ENCODE assay signal across 27 mouse cellular contexts in genomic region chrX:84960972-84961371, GRCm38 (mm10).
A peak's percentile ranks its signal among the peaks of the same experiment; 100 is the strongest.
DNase-seq lines count a peak whose midpoint lies in the region; ATAC-seq lines count a peak whose summit lies in the region.
"Had no signal": no experiment of that assay in that cellular context is flagged by ENCODE, and none has a peak within 500 bp of the region (broad histone marks: within the 10 kb centered on the region; RNA-seq: fewer than 3 reads in every experiment).

No protein-coding gene starts in this region.

- H3K27me3 ChIP-seq in heart, embryonic 14.5 days (ENCODE audit: control insufficient read depth, insufficient read depth, low read length) = no peaks in the 10 kb centered on the region
- no peaks in the 10 kb centered on the region for H3K27me3 ChIP-seq in intestine, embryonic 15.5 days (replicated peaks)
- H3K27me3 ChIP-seq in hindbrain, embryonic 16.5 days (replicated peaks; ENCODE audit: control insufficient read depth, insufficient read depth, low read length) = no peaks in the 10 kb centered on the region
- H3K27me3 ChIP-seq: embryonic facial prominence, embryonic 12.5 days; heart, embryonic 15.5 days; hindbrain, embryonic 13.5 days; megakaryocyte, embryonic 14.5 days had no signal

- no peak for DNase-seq in heart, adult 8-10 months (ENCODE audit: low spot score)
- peak; percentile 5 for DNase-seq in embryo, embryonic 11.5 days (ENCODE audit: low read depth, low spot score)
- DNase-seq in mesoderm, embryonic 11.5 days (ENCODE audit: low read depth, low spot score) = peak; percentile 27
- no peak for DNase-seq in cerebellum, postnatal 36 days
- DNase-seq: adrenal gland, postnatal 14 days; cerebellum, adult 11 months; cerebellum, adult 9-10 months; gastrocnemius, postnatal 36 days; heart, adult 2 months; heart, postnatal 4 days; kidney, adult 8-10 months; kidney, postnatal 4 days; liver, postnatal 0 days; lung, postnatal 4 days; midbrain, embryonic 14.5 days; thymus, postnatal 14 days had no signal

- no peak overlapping the region for H3K27ac ChIP-seq in heart, embryonic 14.5 days (replicated peaks in 1 of 2; ENCODE audit: control insufficient read depth in 1 of 2, insufficient read depth in 1 of 2, low read depth in 2 of 2, low read length in 2 of 2)
- H3K27ac ChIP-seq in intestine, embryonic 15.5 days = no peak overlapping the region
- H3K27ac ChIP-seq in hindbrain, embryonic 16.5 days (ENCODE audit: low read depth, low read length) = no peak overlapping the region
- H3K27ac ChIP-seq: embryonic facial prominence, embryonic 12.5 days; heart, adult 2 months; heart, embryonic 15.5 days; hindbrain, embryonic 13.5 days; kidney, postnatal 0 days had no signal

- 0 out of 4 replicates have a peak, but pooled peaks cover 0 to 5% of the 10 kb centered on the region in 2 experiments for H3K4me1 ChIP-seq in heart, embryonic 14.5 days (ENCODE audit: control insufficient read depth in 2 of 2, insufficient read depth in 2 of 2, low read length in 2 of 2)
- no peaks in the 10 kb centered on the region for H3K4me1 ChIP-seq in intestine, embryonic 15.5 days (replicated peaks)
- no peaks in the 10 kb centered on the region for H3K4me1 ChIP-seq in hindbrain, embryonic 16.5 days (ENCODE audit: control insufficient read depth, insufficient read depth, low read depth, low read length)
- H3K4me1 ChIP-seq: embryonic facial prominence, embryonic 12.5 days; heart, embryonic 15.5 days; hindbrain, embryonic 13.5 days; megakaryocyte, embryonic 14.5 days had no signal

- no peaks in the 10 kb centered on the region for H3K9me3 ChIP-seq in heart, embryonic 14.5 days (ENCODE audit: control insufficient read depth, low read length)
- H3K9me3 ChIP-seq in intestine, embryonic 15.5 days = no peaks in the 10 kb centered on the region
- no peaks in the 10 kb centered on the region for H3K9me3 ChIP-seq in hindbrain, embryonic 16.5 days (ENCODE audit: control insufficient read depth, low read length)
- H3K9me3 ChIP-seq: embryonic facial prominence, embryonic 12.5 days; heart, embryonic 15.5 days; hindbrain, embryonic 13.5 days; megakaryocyte, embryonic 14.5 days had no signal

- peak overlapping the region; percentile 18; the same call in 1 of the 2 replicates for H3K4me2 ChIP-seq in heart, embryonic 14.5 days (ENCODE audit: low read length)
- H3K4me2 ChIP-seq in intestine, embryonic 15.5 days (replicated peaks) = no peak overlapping the region
- no peak overlapping the region for H3K4me2 ChIP-seq in hindbrain, embryonic 16.5 days (ENCODE audit: low read length)
- H3K4me2 ChIP-seq: embryonic facial prominence, embryonic 12.5 days; heart, embryonic 15.5 days; hindbrain, embryonic 13.5 days; liver, embryonic 11.5 days had no signal

- no peak overlapping the region for H3K4me3 ChIP-seq in heart, embryonic 14.5 days (ENCODE audit: control insufficient read depth in 1 of 2, insufficient read depth in 1 of 2, low read depth in 1 of 2, low read length in 2 of 2)
- H3K4me3 ChIP-seq in intestine, embryonic 15.5 days (replicated peaks) = no peak overlapping the region
- H3K4me3 ChIP-seq in hindbrain, embryonic 16.5 days (ENCODE audit: low read length) = no peak overlapping the region
- H3K4me3 ChIP-seq: embryonic facial prominence, embryonic 12.5 days; heart, adult 2 months; heart, embryonic 15.5 days; hindbrain, embryonic 13.5 days; megakaryocyte, embryonic 14.5 days had no signal

- H3K36me3 ChIP-seq in heart, embryonic 14.5 days (ENCODE audit: control insufficient read depth, insufficient read depth, low read length) = no peaks in the 10 kb centered on the region
- H3K36me3 ChIP-seq in intestine, embryonic 15.5 days = no peaks in the 10 kb centered on the region
- no peaks in the 10 kb centered on the region for H3K36me3 ChIP-seq in hindbrain, embryonic 16.5 days (ENCODE audit: control insufficient read depth, insufficient read depth, low read length)
- H3K36me3 ChIP-seq: embryonic facial prominence, embryonic 12.5 days; heart, embryonic 15.5 days; hindbrain, embryonic 13.5 days had no signal

- ATAC-seq in heart, embryonic 14.5 days (ENCODE audit: insufficient number of reproducible peaks, insufficient read depth, low FRiP score, low read depth) = no peak
- ATAC-seq in intestine, embryonic 15.5 days = peak; percentile 51; the same call in 1 of the 2 replicates
- ATAC-seq in hindbrain, embryonic 16.5 days = no peak
- ATAC-seq: CD4-positive, CD25-positive, alpha-beta regulatory T cell, adult 4 months; forebrain, embryonic 14.5 days; liver, postnatal 0 days had no signal

- WGBS in heart, embryonic 14.5 days = 34% methylated on average over 6 of the region's 6 CpGs
- 46% methylated on average over 6 of the region's 6 CpGs for WGBS in intestine, embryonic 15.5 days
- 80% methylated on average over 6 of the region's 6 CpGs for WGBS in hindbrain, embryonic 16.5 days

- no peak overlapping the region for H3K9ac ChIP-seq in heart, embryonic 14.5 days (ENCODE audit: low read length)
- no peak overlapping the region for H3K9ac ChIP-seq in intestine, embryonic 15.5 days
- no peak overlapping the region for H3K9ac ChIP-seq in hindbrain, embryonic 16.5 days (ENCODE audit: low read depth, low read length)
- H3K9ac ChIP-seq: embryonic facial prominence, embryonic 12.5 days; heart, embryonic 15.5 days; hindbrain, embryonic 13.5 days; liver, postnatal 0 days had no signal

Comparison
In these comparisons a context has a peak if more than half of its experiments do, and no peak if none do; other contexts are left out.
1. DNase-seq: peak in embryo, embryonic 11.5 days (single experiment) and mesoderm, embryonic 11.5 days (single experiment); none in heart, adult 8-10 months (single experiment) and cerebellum, postnatal 36 days (0 of 2).